Mouse (Mus musculus) layer of hippocampus, adult 6 months (tissue): ENCODE measurements around the gene Atp6v1e1. TPM values are rescaled to one million over a fixed set of nuclear protein-coding genes. Genes with fewer than 3 reads are reported as not detected.

Experiments used
- long read RNA-seq, 2 experiments: library from polyadenylated mRNA; unstranded; transcript quantifications; one replicate each; pipeline ENCODE4 v2.0.0; 2019 to 2020
- microRNA-seq: library from miRNA; unstranded; fragments of <30 nt; microRNA quantifications from one replicate; pipeline ENCODE4 v1.2.0, GENCODE M21; 2020
- polyA plus RNA-seq: library from polyadenylated mRNA; unstranded; fragments of <200 nt; fragmentation: Nextera tagmentation; gene quantifications from 2 replicates; pipeline ENCODE4 v1.2.3, GENCODE M21; 2021

Atp6v1e1 gene
- polyA plus RNA-seq: 511 and 570 TPM in 2 replicates
- long read RNA-seq, experiment 1, transcript Atp6v1e1-201 (9 exons, 1,312 nt): major isoform, 552 of 639 reads
- long read RNA-seq, experiment 1, transcript Atp6v1e1-203 (3 exons, 2,928 nt): minor isoform, 13 of 639 reads
- long read RNA-seq, experiment 1, partial matches to known transcripts: 66 of 639 reads
- long read RNA-seq, experiment 1, other reads (novel, unspliced or antisense): 8 of 639 reads
- long read RNA-seq, experiment 2, transcript Atp6v1e1-201 (9 exons, 1,312 nt): major isoform, 1,061 of 1,106 reads
- long read RNA-seq, experiment 2, partial matches to known transcripts: 5 of 1,106 reads
- long read RNA-seq, experiment 2, other reads (novel, unspliced or antisense): 39 of 1,106 reads

DNA sequence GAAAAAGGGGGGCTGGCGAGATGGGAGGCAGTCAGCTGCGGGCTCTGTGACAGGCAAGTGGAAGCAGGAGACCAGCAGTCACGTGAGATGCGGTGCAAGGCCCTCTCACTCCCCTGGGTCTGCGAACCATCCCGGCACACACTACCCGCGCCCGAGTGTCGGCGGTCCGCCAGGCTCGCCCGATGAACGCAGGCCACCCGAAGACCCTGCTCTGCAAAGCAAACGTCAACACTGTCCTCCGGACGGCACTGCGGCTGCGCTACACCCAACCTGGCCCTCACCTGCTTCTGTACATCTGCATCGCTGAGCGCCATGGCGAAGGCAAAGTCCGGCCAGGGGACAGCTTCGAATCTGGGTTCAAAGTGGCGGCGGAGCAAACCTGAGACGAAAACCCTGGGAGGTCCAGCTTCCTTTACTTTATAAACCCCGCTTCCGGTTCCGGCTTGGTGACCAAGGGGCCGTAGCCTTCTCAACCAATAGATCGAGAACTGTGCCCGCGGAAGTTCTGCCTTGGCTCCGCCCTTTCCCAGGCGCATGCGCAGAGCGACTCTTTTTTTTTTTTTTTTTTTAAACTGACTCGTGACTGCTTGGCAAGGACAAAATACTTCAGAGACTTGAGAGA is at the start of gene Atp6v1e1:
Gene Atp6v1e1 (minus strand): TSS at position 487 of the 622 bp plus-strand sequence.

DNA sequence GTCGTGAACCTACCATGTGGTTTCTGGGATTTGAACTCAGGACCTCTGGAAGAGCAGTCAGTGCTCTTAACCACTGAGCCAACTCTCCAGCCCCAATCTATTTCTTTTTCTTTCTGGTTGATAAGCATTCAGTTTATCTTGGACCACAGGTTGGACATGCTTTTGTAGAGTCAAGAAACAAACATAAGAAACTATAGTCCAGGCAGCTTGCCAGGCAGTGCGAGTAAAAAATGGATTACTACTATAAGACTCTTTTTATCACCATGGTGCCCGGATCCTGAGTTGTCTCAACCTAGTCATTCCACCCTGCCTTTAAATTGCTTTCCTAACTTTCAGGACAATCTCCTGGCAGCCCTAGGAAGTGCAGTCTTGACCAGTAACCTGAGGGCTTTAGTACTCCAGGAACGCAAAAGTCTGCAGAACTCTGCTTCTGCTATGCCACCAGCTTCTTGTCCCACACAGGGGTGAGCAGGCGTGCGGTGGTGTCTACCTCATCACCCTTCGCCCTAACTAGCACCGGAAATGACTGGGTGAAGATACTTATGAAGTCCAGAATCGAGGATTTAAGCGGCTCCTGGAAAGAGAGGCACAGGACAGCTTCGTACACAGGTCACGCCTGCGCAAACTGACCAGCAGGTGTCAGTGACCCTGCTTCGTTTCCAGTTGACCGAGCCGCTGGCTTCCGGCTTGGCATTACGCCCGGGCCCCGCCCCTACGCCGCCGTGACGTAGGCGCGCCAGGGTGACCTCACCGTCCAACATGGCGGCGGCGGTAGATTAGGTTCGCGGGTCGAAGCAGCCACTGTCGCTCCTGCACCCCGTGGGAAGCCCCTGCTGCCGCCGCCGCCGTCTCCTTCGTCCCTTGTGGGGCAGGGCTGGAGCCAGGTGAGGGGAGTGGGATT is 13.1 kb upstream of the Atp6v1e1 start, which contains the start of gene Bcl2l13:
Gene Bcl2l13 (plus strand): TSS at position 739 of the 901 bp plus-strand sequence.

DNA sequence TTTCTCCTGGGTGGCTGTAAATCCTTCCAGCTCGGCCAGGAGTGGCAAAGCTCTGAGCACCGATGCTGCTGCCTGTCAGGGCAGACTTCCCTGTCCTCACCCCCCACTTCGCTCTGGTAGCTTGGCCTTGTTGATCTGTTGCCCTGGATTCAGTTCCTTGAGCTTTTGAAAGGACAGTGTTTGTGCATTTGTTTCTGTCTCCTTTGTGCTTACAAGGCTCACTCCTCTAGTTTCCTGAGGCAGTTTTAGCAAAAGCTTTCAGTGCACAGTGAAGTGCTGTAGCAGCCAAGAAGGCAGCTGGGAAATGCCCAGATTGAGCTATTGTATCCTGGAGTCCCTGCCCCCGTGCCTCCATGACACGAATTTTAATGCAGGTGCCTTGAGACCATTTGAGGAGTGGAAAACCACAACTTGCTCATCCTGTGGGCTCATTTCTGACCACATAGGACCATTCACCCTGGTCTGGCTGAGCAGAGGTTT is 49.4 kb downstream of the Atp6v1e1 start, which contains the start of gene Slc25a18:
Gene Slc25a18 (plus strand): TSS at position 430 of the 480 bp plus-strand sequence.

Small RNAs within 50 kb of the gene (microRNA-seq; reads per million reads assigned to microRNA genes)
- gene Gm25193: not detected

Other genes with a start within 250 kb of the Atp6v1e1 start
- gene Cecr2, start 156.4 kb downstream of the Atp6v1e1 start, polyA plus RNA-seq: 0.69 and 0.92 TPM in 2 replicates
- gene Slc25a18, start 49.2 kb downstream of the Atp6v1e1 start, polyA plus RNA-seq: 47.0 and 58.6 TPM in 2 replicates
- 10.7 and 11.4 TPM in 2 replicates for gene Bcl2l13, start 13.4 kb upstream of the Atp6v1e1 start, polyA plus RNA-seq
- gene Bid, start 94.1 kb upstream of the Atp6v1e1 start, polyA plus RNA-seq: 9.9 and 11.2 TPM in 2 replicates